Mouse (Mus musculus): ENCODE results near the gene Scimp.

The Scimp gene

GRCm38 (mm10) chr11:70762641-70763040 is 49.7 kb downstream of the Scimp start:
- no peak for TF ChIP-seq GATA4 (IDR thresholded peaks at IDR 0.05; ENCODE audit: insufficient replicate concordance, low read length)

GRCm38 (mm10) chr11:70755645-70756044 is 56.7 kb downstream of the Scimp start:
- TF ChIP-seq GATA4 (IDR thresholded peaks at IDR 0.05; ENCODE audit: insufficient replicate concordance, low read length), result no peak

GRCm38 (mm10) chr11:70754958-70755357 is 57.4 kb downstream of the Scimp start:
- TF ChIP-seq GATA4 (IDR thresholded peaks at IDR 0.05; ENCODE audit: insufficient replicate concordance, low read length), result no peak

- TF ChIP-seq GATA4 (IDR thresholded peaks at IDR 0.05; ENCODE audit: insufficient replicate concordance, low read length), result no peak
These were observed 57.9 kb downstream of the Scimp start for GRCm38 (mm10) chr11:70754476-70754875.

- TF ChIP-seq GATA4 (IDR thresholded peaks at IDR 0.05; ENCODE audit: insufficient replicate concordance, low read length), result no peak
These were observed 59.2 kb downstream of the Scimp start for GRCm38 (mm10) chr11:70753146-70753545.

- TF ChIP-seq GATA4 (IDR thresholded peaks at IDR 0.05; ENCODE audit: insufficient replicate concordance, low read length), result no peak
These were observed 59.9 kb downstream of the Scimp start for GRCm38 (mm10) chr11:70752337-70753017.

GRCm38 (mm10) chr11:70747876-70748545 is 64.4 kb downstream of the Scimp start:
- TF ChIP-seq GATA4 (IDR thresholded peaks at IDR 0.05; ENCODE audit: insufficient replicate concordance, low read length), result no peak

- no peak for TF ChIP-seq GATA4 (IDR thresholded peaks at IDR 0.05; ENCODE audit: insufficient replicate concordance, low read length)
These were observed 66.8 kb downstream of the Scimp start for GRCm38 (mm10) chr11:70745636-70746035.

- TF ChIP-seq GATA4 (IDR thresholded peaks at IDR 0.05; ENCODE audit: insufficient replicate concordance, low read length), result no peak
These were observed 69.6 kb downstream of the Scimp start for GRCm38 (mm10) chr11:70742581-70743459.

- TF ChIP-seq GATA4 (IDR thresholded peaks at IDR 0.05; ENCODE audit: insufficient replicate concordance, low read length), result no peak
These were observed 70.3 kb downstream of the Scimp start for GRCm38 (mm10) chr11:70742117-70742516.

GRCm38 (mm10) chr11:70741603-70742002 is 70.8 kb downstream of the Scimp start:
- TF ChIP-seq GATA4 (IDR thresholded peaks at IDR 0.05; ENCODE audit: insufficient replicate concordance, low read length), result no peak
